Mouse (Mus musculus) CH12.LX (cell line): ENCODE measurements around the gene Dok4. TPM values are rescaled to one million over a fixed set of nuclear protein-coding genes. Genes with fewer than 3 reads are reported as not detected.
A peak's percentile ranks its signal among the peaks of the same experiment; 100 is the strongest.

Experiments used
- DNase-seq: peaks from one replicate; pipeline ENCODE4 v3.0.0-alpha.2; 2013; ENCODE audit errors: extremely low read depth
- H3K27ac ChIP-seq: 2 replicates; pipeline ENCODE4 v1.5.1; 2012; ENCODE audit warnings: low read depth, mild to moderate bottlenecking, control low read depth, moderate library complexity; ENCODE audit not compliant: insufficient read depth
- H3K27me3 ChIP-seq: replicated peaks from 2 replicates; pipeline ENCODE3; 2012; ENCODE audit warnings: inconsistent platforms
- H3K36me3 ChIP-seq, 2 experiments: replicated peaks in 1 of 2; 2 replicates each; pipeline versions ENCODE3 to v1.6.1; 2012; ENCODE audit warnings: inconsistent platforms in 1 of 2, low read length in 1 of 2, mild to moderate bottlenecking in 1 of 2, mixed read lengths in 1 of 2, moderate library complexity in 1 of 2; ENCODE audit not compliant: control insufficient read depth in 1 of 2, insufficient read depth in 1 of 2
- H3K4me1 ChIP-seq, 2 experiments: 2 replicates each; pipeline ENCODE4 v1.6.1; 2012; ENCODE audit warnings: inconsistent platforms in 1 of 2, moderate library complexity in 1 of 2; ENCODE audit not compliant: insufficient read depth in 2 of 2, control insufficient read depth in 1 of 2
- H3K4me2 ChIP-seq: 2 replicates; pipeline ENCODE4 v1.6.1; 2012; ENCODE audit warnings: low read depth, mild to moderate bottlenecking, control low read depth; ENCODE audit not compliant: poor library complexity, insufficient read depth, severe bottlenecking
- H3K4me3 ChIP-seq, 3 experiments: fragments of 150-350 bp in 1 of 3; sonication (generic) in 1 of 3; replicated peaks in 1 of 3; 2 replicates each; pipeline versions ENCODE3 to v1.5.1; 2011 to 2012; ENCODE audit warnings: low read depth in 2 of 3, low read length in 2 of 3, mild to moderate bottlenecking in 2 of 3, moderate library complexity in 2 of 3, control low read depth in 1 of 3, improper control_type of control experiment in 1 of 3, inconsistent platforms in 1 of 3, mixed read lengths in 1 of 3; ENCODE audit not compliant: poor library complexity in 1 of 3
- H3K79me2 ChIP-seq: replicated peaks from 2 replicates; pipeline ENCODE4 v1.6.1; 2012; ENCODE audit warnings: mild to moderate bottlenecking, moderate library complexity; ENCODE audit not compliant: control insufficient read depth, poor library complexity, insufficient read depth, severe bottlenecking; ENCODE audit errors: extremely low read depth
- H3K9ac ChIP-seq: 2 replicates; pipeline ENCODE4 v1.6.1; 2012; ENCODE audit warnings: low read depth, mild to moderate bottlenecking, control low read depth, moderate library complexity; ENCODE audit not compliant: insufficient read depth
- H3K9me3 ChIP-seq: replicated peaks from 2 replicates; pipeline ENCODE3; 2012; ENCODE audit warnings: low read length, inconsistent platforms, mixed read lengths
- CHD1 ChIP-seq: IDR thresholded peaks from 2 replicates; pipeline ENCODE4 v1.6.1; 2012; ENCODE audit warnings: low read depth, low read length, improper control_type of control experiment, inconsistent platforms
- CHD2 ChIP-seq: IDR thresholded peaks from 2 replicates; pipeline ENCODE4 v1.6.1; 2011; ENCODE audit warnings: low read length, improper control_type of control experiment
- CTCF ChIP-seq, 2 experiments: IDR thresholded peaks in 1 of 2; conservative IDR thresholded peaks in 1 of 2; 2 replicates each; pipeline ENCODE4 v1.5.1; 2011 to 2012; ENCODE audit warnings: low read depth in 2 of 2, low read length in 2 of 2, improper control_type of control experiment in 1 of 2, inconsistent platforms in 1 of 2, mild to moderate bottlenecking in 1 of 2, moderate library complexity in 1 of 2
- E2F4 ChIP-seq: IDR thresholded peaks from 2 replicates; pipeline ENCODE4 v1.6.1; 2011; ENCODE audit warnings: low read depth, low read length, improper control_type of control experiment; ENCODE audit not compliant: insufficient replicate concordance
- ELF1 ChIP-seq: IDR thresholded peaks from 2 replicates; pipeline ENCODE4 v1.6.1; 2014; ENCODE audit warnings: low read depth, mild to moderate bottlenecking, inconsistent platforms, low read length, improper control_type of control experiment
- GABPA ChIP-seq: IDR thresholded peaks from 2 replicates; pipeline ENCODE4 v1.6.1; 2012; ENCODE audit warnings: low read depth, low read length, improper control_type of control experiment, inconsistent platforms; ENCODE audit not compliant: insufficient replicate concordance
- HCFC1 ChIP-seq: IDR thresholded peaks from 2 replicates; pipeline ENCODE4 v1.6.1; 2012; ENCODE audit warnings: low read depth, mild to moderate bottlenecking, inconsistent platforms, low read length, improper control_type of control experiment
- IRF4 ChIP-seq: IDR thresholded peaks from 2 replicates; pipeline ENCODE4 v1.6.1; 2014; ENCODE audit warnings: low read depth, mild to moderate bottlenecking, inconsistent platforms, low read length, improper control_type of control experiment
- JUND ChIP-seq: conservative IDR thresholded peaks from 2 replicates; pipeline ENCODE4 v1.6.1; 2011; ENCODE audit warnings: low read depth, low read length, improper control_type of control experiment
- MAFK ChIP-seq: IDR thresholded peaks from 2 replicates; pipeline ENCODE4 v1.6.1; 2011; ENCODE audit warnings: low read length, improper control_type of control experiment; ENCODE audit not compliant: insufficient replicate concordance
- MAZ ChIP-seq: IDR thresholded peaks from 2 replicates; pipeline ENCODE4 v1.6.1; 2012; ENCODE audit warnings: low read depth, mild to moderate bottlenecking, inconsistent platforms, low read length, improper control_type of control experiment, moderate library complexity
- MXI1 ChIP-seq: IDR thresholded peaks from 2 replicates; pipeline ENCODE4 v1.6.1; 2011; ENCODE audit warnings: mild to moderate bottlenecking, low read depth, low read length, improper control_type of control experiment
- MYC ChIP-seq: IDR thresholded peaks from 2 replicates; pipeline ENCODE4 v1.6.1; 2011; ENCODE audit warnings: low read depth, mild to moderate bottlenecking, improper control_type of control experiment, low read length
- NRF1 ChIP-seq: IDR thresholded peaks from 2 replicates; pipeline ENCODE4 v1.6.1; 2014; ENCODE audit warnings: low read depth, mild to moderate bottlenecking, inconsistent platforms, low read length, improper control_type of control experiment, moderate library complexity
- PAX5 ChIP-seq: IDR thresholded peaks from 2 replicates; pipeline ENCODE4 v1.6.1; 2012; ENCODE audit warnings: low read length, inconsistent platforms, mixed read lengths
- POLR2A ChIP-seq: IDR thresholded peaks from 2 replicates; pipeline ENCODE4 v1.6.1; 2011; ENCODE audit warnings: low read depth, mild to moderate bottlenecking, improper control_type of control experiment, low read length
- RAD21 ChIP-seq: IDR thresholded peaks from 2 replicates; pipeline ENCODE4 v1.6.1; 2011; ENCODE audit warnings: low read depth, mild to moderate bottlenecking, low read length, improper control_type of control experiment, moderate library complexity
- RCOR1 ChIP-seq: conservative IDR thresholded peaks from 2 replicates; pipeline ENCODE4 v1.6.1; 2012; ENCODE audit warnings: low read depth, mild to moderate bottlenecking, inconsistent platforms, low read length, improper control_type of control experiment
- SIN3A ChIP-seq: IDR thresholded peaks from 2 replicates; pipeline ENCODE4 v1.6.1; 2012; ENCODE audit warnings: low read length, improper control_type of control experiment, inconsistent platforms
- SMC3 ChIP-seq: IDR thresholded peaks from 2 replicates; pipeline ENCODE4 v1.6.1; 2011; ENCODE audit warnings: low read depth, low read length, improper control_type of control experiment
- UBTF ChIP-seq: IDR thresholded peaks from 2 replicates; pipeline ENCODE4 v1.6.1; 2012; ENCODE audit warnings: low read depth, mild to moderate bottlenecking, inconsistent platforms, low read length, improper control_type of control experiment, moderate library complexity
- USF1 ChIP-seq: IDR thresholded peaks from 2 replicates; pipeline ENCODE4 v1.6.1; 2014; ENCODE audit warnings: low read depth, mild to moderate bottlenecking, inconsistent platforms, low read length, improper control_type of control experiment
- ZC3H11A ChIP-seq: IDR thresholded peaks from 2 replicates; pipeline ENCODE4 v1.6.1; 2012; ENCODE audit warnings: low read depth, mild to moderate bottlenecking, inconsistent platforms, low read length, improper control_type of control experiment
- ZKSCAN1 ChIP-seq: IDR thresholded peaks from 2 replicates; pipeline ENCODE4 v1.6.1; 2012; ENCODE audit warnings: low read depth, inconsistent platforms, low read length, improper control_type of control experiment, borderline replicate concordance
- ZNF384 ChIP-seq: IDR thresholded peaks from 2 replicates; pipeline ENCODE4 v1.6.1; 2012; ENCODE audit warnings: low read depth, low read length, improper control_type of control experiment, inconsistent platforms
- dilution Hi-C: fragments of 300-500 bp; cut with MboI; formaldehyde crosslinking; loops from 2 replicates; pipeline ENCODE4 v1.14.3; 2020; ENCODE audit warnings: low sequenced_read_pairs; ENCODE audit not compliant: extremely low pct_unique_long_range_greater_than_20kb, extremely low pct_ligation_motif_present
- in situ Hi-C: fragments of 300-500 bp; cut with MboI; formaldehyde crosslinking; loops from 3 replicates; pipeline ENCODE4 v1.14.3; 2019; ENCODE audit warnings: low sequenced_read_pairs, low pct_ligation_motif_present, low pct_unique_long_range_greater_than_20kb, mixed read lengths
- polyA plus RNA-seq: library from polyadenylated mRNA; unstranded; fragments of >175 nt; gene quantifications from 2 replicates; pipeline ENCODE4 v1.2.1, GENCODE M21; 2012; ENCODE audit warnings: low read depth; ENCODE audit not compliant: insufficient read length
- total RNA-seq, 2 experiments: library from RNA; depleted of rRNA; stranded (reverse); fragments of 300-350 nt in 1 of 2; fragments of >200 nt in 1 of 2; gene quantifications; 2 replicates each; pipeline ENCODE4 v1.2.3; 2012 to 2014

Gene Dok4
- total and polyA plus RNA-seq, 3 experiments = 1.9 to 2.3 (median 2.3) TPM

- H3K79me2 ChIP-seq = no peaks in the 10 kb centered on the region
- DNase-seq = peak; percentile 83
- in situ Hi-C loops (loop anchor here (5.0 to 10.0 kb wide), 3 partner anchors 37 to 204 kb away; no protein-coding TSS in a partner anchor), dilution Hi-C loops (no loop called here)
- H3K4me2 ChIP-seq = no peak overlapping the region
- H3K27ac ChIP-seq = no peak overlapping the region
- H3K4me3 ChIP-seq = no peak overlapping the region
- H3K27me3 ChIP-seq = no peaks in the 10 kb centered on the region
- TF ChIP-seq PAX5 = no peak
- TF ChIP-seq MXI1 = 0 out of 2 replicates have a peak, but pooled peaks have one; percentile 42
- peak; percentile 90 to 97 for TF ChIP-seq CTCF (conservative IDR thresholded peaks at IDR 0.05 in 1 of 2, IDR thresholded peaks at IDR 0.05 in 1 of 2; ENCODE audit: low read depth in 2 of 2, low read length in 2 of 2)
- peak; percentile 65; the same call in 1 of the 2 replicates for TF ChIP-seq ZC3H11A
- TF ChIP-seq CHD1 = no peak
- TF ChIP-seq NRF1 = peak; percentile 28; the same call in 1 of the 2 replicates
- TF ChIP-seq RAD21 = peak; percentile 96
- peak; percentile 94 for TF ChIP-seq SMC3
- TF ChIP-seq ZNF384 = no peak
- no peak for TF ChIP-seq MAZ
- TF ChIP-seq MAFK = 0 out of 2 replicates have a peak, but pooled peaks have one; percentile 16
- peak; percentile 66 for TF ChIP-seq MYC
- TF ChIP-seq IRF4 = peak; percentile 31; the same call in 1 of the 2 replicates
- no peak for TF ChIP-seq RCOR1
- no peak for TF ChIP-seq E2F4
- no peak for TF ChIP-seq UBTF
- TF ChIP-seq USF1 = no peak
- no peak overlapping the region for H3K9ac ChIP-seq
- peaks cover 7% of the 10 kb centered on the region for H3K9me3 ChIP-seq
- peaks cover 0 to 25% of the 10 kb centered on the region in 2 experiments; a peak in 2 of 4 replicates for H3K4me1 ChIP-seq
- peaks cover 12 to 48% of the 10 kb centered on the region in 2 experiments for H3K36me3 ChIP-seq
Measured at GRCm38 (mm10) chr8:94908847-94909246, 32.7 kb upstream of the Dok4 start.

- dilution Hi-C loops (no loop called here), in situ Hi-C loops (loop anchor here (5.0 to 10.0 kb wide), 3 partner anchors 35 to 203 kb away; no protein-coding TSS in a partner anchor)
- no peaks in the 10 kb centered on the region for H3K9me3 ChIP-seq
- H3K4me3 ChIP-seq = no peak overlapping the region
- TF ChIP-seq USF1 = no peak
- no peak for TF ChIP-seq MYC
- TF ChIP-seq ZKSCAN1 = no peak
- TF ChIP-seq E2F4 = no peak
- TF ChIP-seq GABPA = no peak
- no peak for TF ChIP-seq POLR2A
- TF ChIP-seq MAZ = no peak
- no peak for TF ChIP-seq JUND
- no peak for TF ChIP-seq ELF1
- no peak for TF ChIP-seq ZC3H11A
- no peak for TF ChIP-seq CHD2
- TF ChIP-seq SIN3A = no peak
- TF ChIP-seq HCFC1 = no peak
- peaks cover 2 to 44% of the 10 kb centered on the region in 2 experiments for H3K36me3 ChIP-seq
- H3K9ac ChIP-seq = no peak overlapping the region
- H3K4me1 ChIP-seq = peaks cover 0 to 25% of the 10 kb centered on the region in 2 experiments; a peak in 2 of 4 replicates
- no peaks in the 10 kb centered on the region for H3K27me3 ChIP-seq
- H3K4me2 ChIP-seq = no peak overlapping the region
- no peak overlapping the region for H3K27ac ChIP-seq
- DNase-seq = no peak
- no peaks in the 10 kb centered on the region for H3K79me2 ChIP-seq
Measured at GRCm38 (mm10) chr8:94907591-94908300, 31.6 kb upstream of the Dok4 start.
